Mouse (Mus musculus): ENCODE measurements around the gene Gatd1.

DNA sequence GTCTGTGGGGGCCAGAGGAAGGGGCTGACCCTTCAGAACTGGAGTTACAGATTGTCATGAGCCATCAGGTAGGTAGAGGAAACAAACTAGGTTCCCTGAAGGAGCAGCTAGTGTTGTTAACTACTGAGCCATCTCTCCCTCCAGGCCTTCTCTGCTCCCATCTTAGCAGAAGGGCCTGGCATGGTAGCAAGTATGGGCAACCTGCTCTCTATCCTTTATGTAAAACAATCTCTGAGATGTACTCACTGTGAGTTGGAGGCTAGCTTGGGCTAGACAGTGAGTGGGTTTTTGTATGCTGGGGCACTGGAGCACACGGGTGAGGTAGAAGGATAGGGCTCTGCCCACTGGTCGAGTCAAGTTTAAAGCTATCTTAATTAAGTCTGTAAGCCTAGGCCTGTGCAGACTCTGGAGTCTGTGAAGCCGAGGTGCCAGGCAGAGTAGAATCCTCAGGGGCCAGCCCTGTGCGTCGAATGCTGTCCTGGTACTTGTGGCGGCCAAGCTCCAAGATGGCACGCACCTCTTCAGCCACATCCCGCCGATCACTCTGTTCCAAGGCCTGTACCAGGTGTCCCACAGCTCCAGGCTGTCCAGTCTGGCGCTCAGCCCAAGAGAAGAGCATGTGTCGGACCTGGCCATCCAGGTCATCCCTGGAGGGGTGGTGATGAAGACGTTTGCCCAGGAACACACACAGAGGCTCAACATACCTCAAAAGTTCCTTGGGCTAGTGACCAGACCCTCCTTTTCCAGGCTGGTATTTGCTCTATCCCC, 24.4 kb upstream of the Gatd1 start:
- TF ChIP-seq TCF12 (IDR thresholded peaks at IDR 0.05; ENCODE audit: low read depth, low read length) (no peak), USF1 (IDR thresholded peaks at IDR 0.05; ENCODE audit: low read depth, low read length) (no peak), CTCF (IDR thresholded peaks at IDR 0.05 in 2 of 3, conservative IDR thresholded peaks at IDR 0.05 in 1 of 3; ENCODE audit: control insufficient read depth in 1 of 3, insufficient read depth in 1 of 3, low read depth in 2 of 3, low read length in 3 of 3, poor library complexity in 1 of 3, severe bottlenecking in 1 of 3) (no peak), SIN3A (IDR thresholded peaks at IDR 0.05; ENCODE audit: low read length) (no peak), ZNF384 (IDR thresholded peaks at IDR 0.05; ENCODE audit: low read depth, low read length) (no peak), POLR2A (IDR thresholded peaks at IDR 0.05; ENCODE audit: control insufficient read depth in 1 of 2, insufficient read depth in 1 of 2, low read depth in 1 of 2, low read length in 2 of 2, poor library complexity in 1 of 2) (no peak), JUND (IDR thresholded peaks at IDR 0.05; ENCODE audit: low read depth, low read length) (no peak), POLR2AphosphoS2 (IDR thresholded peaks at IDR 0.05; ENCODE audit: low read length) (no peak), MAZ (IDR thresholded peaks at IDR 0.05; ENCODE audit: low read depth, low read length) (no peak), CHD2 (IDR thresholded peaks at IDR 0.05; ENCODE audit: low read length) (no peak), E2F4 (IDR thresholded peaks at IDR 0.05; ENCODE audit: borderline replicate concordance, low read depth, low read length) (no peak), MYC (IDR thresholded peaks at IDR 0.05; ENCODE audit: low read depth, low read length) (no peak), MXI1 (IDR thresholded peaks at IDR 0.05; ENCODE audit: low read depth, low read length) (no peak)
